Mouse (Mus musculus) G1E (cell line): ENCODE results near the gene Snx21. TPM values are rescaled to one million over a fixed set of nuclear protein-coding genes. Genes with fewer than 3 reads are reported as not detected.

Experiments
- ATAC-seq: 2 replicates; pipeline ENCODE4 v1.8.0; 2016; ENCODE audit warnings: mild to moderate bottlenecking; ENCODE audit not compliant: insufficient number of reproducible peaks, poor library complexity, low FRiP score, severe bottlenecking; ENCODE audit errors: extremely low read depth
- DNase-seq: peaks from one replicate; pipeline ENCODE4 v3.0.0; 2012; ENCODE audit warnings: low spot score
- H3K27me3 ChIP-seq: 2 replicates; pipeline ENCODE4 v1.6.1; 2012; ENCODE audit warnings: mild to moderate bottlenecking, low read length, inconsistent platforms; ENCODE audit not compliant: insufficient read depth
- H3K36me3 ChIP-seq: replicated peaks from 2 replicates; pipeline ENCODE3; 2012; ENCODE audit warnings: mild to moderate bottlenecking, inconsistent platforms
- H3K4me1 ChIP-seq: 2 replicates; pipeline ENCODE4 v1.6.1; 2012; ENCODE audit warnings: low read depth, low read length, inconsistent platforms, mixed read lengths; ENCODE audit not compliant: insufficient read depth
- H3K4me3 ChIP-seq: 2 replicates; pipeline ENCODE4 v1.5.1; 2012; ENCODE audit warnings: low read depth, mild to moderate bottlenecking, inconsistent platforms, low read length, moderate library complexity, mixed read lengths
- H3K9me3 ChIP-seq: replicated peaks from 2 replicates; pipeline ENCODE4 v1.6.1; 2012; ENCODE audit warnings: inconsistent platforms
- CTCF ChIP-seq: IDR thresholded peaks from 2 replicates; pipeline ENCODE4 v1.5.1; 2012; ENCODE audit warnings: low read depth, low read length, inconsistent platforms, mixed read lengths
- GATA1 ChIP-seq: IDR thresholded peaks from 2 replicates; pipeline ENCODE4 v1.6.1; 2012; ENCODE audit warnings: borderline replicate concordance, low read length, inconsistent platforms, mixed read lengths
- GATA2 ChIP-seq: IDR thresholded peaks from 2 replicates; pipeline ENCODE4 v1.6.1; 2012; ENCODE audit warnings: low read depth, low read length, inconsistent platforms, borderline replicate concordance
- POLR2AphosphoS5 ChIP-seq: IDR thresholded peaks from 2 replicates; pipeline ENCODE4 v1.6.1; 2012; ENCODE audit warnings: low read depth, low read length, inconsistent platforms; ENCODE audit not compliant: insufficient replicate concordance
- TAL1 ChIP-seq: conservative IDR thresholded peaks from 2 replicates; pipeline ENCODE4 v1.6.1; 2012; ENCODE audit warnings: low read depth, low read length, inconsistent platforms, mixed read lengths
- polyA plus RNA-seq: library from polyadenylated mRNA; stranded (reverse); fragments of >175 nt; gene quantifications from 2 replicates; pipeline ENCODE4 v1.2.3, GENCODE M21; 2012
- total RNA-seq, 2 experiments: library from RNA; stranded (forward) in 1 of 2; stranded (reverse) in 1 of 2; fragments of 200-1000 nt in 1 of 2; fragments of >200 nt in 1 of 2; fragmentation: Nextera tagmentation in 1 of 2; gene quantifications; 2 replicates each; pipeline ENCODE4 v1.2.3; 2014 to 2017

Snx21 gene
- total and polyA plus RNA-seq, 3 experiments: 1.3 to 4.7 (median 3.5) TPM

- H3K9me3 ChIP-seq: no peaks in the 10 kb centered on the region
- no peak for TF ChIP-seq CTCF
- no peak for TF ChIP-seq POLR2AphosphoS5
- TF ChIP-seq GATA1: no peak
- no peak for TF ChIP-seq TAL1
- no peak for TF ChIP-seq GATA2
- peaks cover 4% of the 10 kb centered on the region for H3K27me3 ChIP-seq
- H3K4me1 ChIP-seq: peaks cover 28% of the 10 kb centered on the region
- DNase-seq (no peak), ATAC-seq (no peak)
- no peak overlapping the region for H3K4me3 ChIP-seq
- peaks cover 63% of the 10 kb centered on the region for H3K36me3 ChIP-seq
These were observed 37.4 kb upstream of the Snx21 start for GRCm38 (mm10) chr2:164748191-164748590.

GRCm38 (mm10) chr2:164748991-164749390, 36.6 kb upstream of the Snx21 start:
- H3K9me3 ChIP-seq: no peaks in the 10 kb centered on the region
- no peak for TF ChIP-seq POLR2AphosphoS5
- TF ChIP-seq CTCF: no peak
- TF ChIP-seq GATA2: no peak
- no peak for TF ChIP-seq GATA1
- no peak for TF ChIP-seq TAL1
- H3K4me1 ChIP-seq: peaks cover 28% of the 10 kb centered on the region
- H3K36me3 ChIP-seq: peaks cover 71% of the 10 kb centered on the region
- ATAC-seq (no peak), DNase-seq (no peak)
- H3K27me3 ChIP-seq: no peaks in the 10 kb centered on the region
- H3K4me3 ChIP-seq: no peak overlapping the region

GRCm38 (mm10) chr2:164752454-164752853, 33.2 kb upstream of the Snx21 start:
- ATAC-seq: no peak

GRCm38 (mm10) chr2:164754105-164754504, 31.5 kb upstream of the Snx21 start:
- Histone ChIP-seq H3K36me3 (peaks cover 99% of the 10 kb centered on the region), H3K9me3 (no peaks in the 10 kb centered on the region), H3K27me3 (no peaks in the 10 kb centered on the region), H3K4me1 (peaks cover 16% of the 10 kb centered on the region), H3K4me3 (no peak overlapping the region)
- TF ChIP-seq POLR2AphosphoS5: no peak
- DNase-seq: no peak
- ATAC-seq: no peak

More at GRCm38 (mm10) chr2:164752454-164752853, 33.2 kb upstream of the Snx21 start:
- peaks cover 11% of the 10 kb centered on the region for H3K4me1 ChIP-seq
- TF ChIP-seq GATA1: no peak
- no peak for TF ChIP-seq TAL1
- TF ChIP-seq POLR2AphosphoS5: no peak
- TF ChIP-seq GATA2: no peak
- TF ChIP-seq CTCF: no peak
- no peaks in the 10 kb centered on the region for H3K9me3 ChIP-seq
- DNase-seq: no peak
- no peak overlapping the region for H3K4me3 ChIP-seq
- H3K27me3 ChIP-seq: no peaks in the 10 kb centered on the region
- H3K36me3 ChIP-seq: peaks cover 99% of the 10 kb centered on the region

- peaks cover 100% of the 10 kb centered on the region for H3K36me3 ChIP-seq
- no peaks in the 10 kb centered on the region for H3K9me3 ChIP-seq
- ATAC-seq (no peak), DNase-seq (no peak)
- peaks cover 16% of the 10 kb centered on the region for H3K4me1 ChIP-seq
- no peak for TF ChIP-seq GATA2
- no peak for TF ChIP-seq TAL1
- TF ChIP-seq GATA1: no peak
- no peak for TF ChIP-seq CTCF
- H3K27me3 ChIP-seq: no peaks in the 10 kb centered on the region
- H3K4me3 ChIP-seq: no peak overlapping the region
These were observed 30.8 kb upstream of the Snx21 start for GRCm38 (mm10) chr2:164754800-164755199.

GRCm38 (mm10) chr2:164757841-164758240, 27.8 kb upstream of the Snx21 start:
- no peaks in the 10 kb centered on the region for H3K9me3 ChIP-seq
- no peak for ATAC-seq
- no peak for TF ChIP-seq GATA1
- no peak for TF ChIP-seq CTCF
- TF ChIP-seq POLR2AphosphoS5: no peak
- TF ChIP-seq TAL1: no peak
- no peak for TF ChIP-seq GATA2
- H3K27me3 ChIP-seq: no peaks in the 10 kb centered on the region
- peaks cover 30% of the 10 kb centered on the region for H3K4me1 ChIP-seq
- peaks cover 100% of the 10 kb centered on the region for H3K36me3 ChIP-seq
- H3K4me3 ChIP-seq: no peak overlapping the region
- DNase-seq: no peak

- ATAC-seq (no peak), DNase-seq (no peak)
- peaks cover 33% of the 10 kb centered on the region for H3K4me1 ChIP-seq
These were observed 26.9 kb upstream of the Snx21 start for GRCm38 (mm10) chr2:164758692-164759091.

More at GRCm38 (mm10) chr2:164758692-164759091, 26.9 kb upstream of the Snx21 start:
- H3K36me3 ChIP-seq: peaks cover 100% of the 10 kb centered on the region
- no peaks in the 10 kb centered on the region for H3K9me3 ChIP-seq
- no peak for TF ChIP-seq TAL1
- no peak for TF ChIP-seq GATA1
- no peak for TF ChIP-seq POLR2AphosphoS5
- no peak for TF ChIP-seq CTCF
- no peak for TF ChIP-seq GATA2
- no peaks in the 10 kb centered on the region for H3K27me3 ChIP-seq
- no peak overlapping the region for H3K4me3 ChIP-seq
